Mouse (Mus musculus) liver, embryonic 15.5 days (tissue): ENCODE results near the gene C1ra. TPM values are rescaled to one million over a fixed set of nuclear protein-coding genes. Genes with fewer than 3 reads are reported as not detected.
"Not testable (repeated sequence)": the region's sequence is repeated elsewhere in the genome, so short reads cannot be mapped to it uniquely, and the experiment has no call there.

Source experiments
- ATAC-seq: fragments of 200-750 bp; cut with Nextera tagmentation; 2 replicates; pipeline ENCODE4 v1.8.0; 2017; ENCODE audit warnings: moderate number of reproducible peaks, mild to moderate bottlenecking, moderate library complexity; ENCODE audit not compliant: insufficient read depth
- H3K27ac ChIP-seq: fragments of 300-500 bp; sonication (generic); replicated peaks from 2 replicates; pipeline ENCODE4 v1.5.1; 2015; ENCODE audit warnings: mild to moderate bottlenecking, inconsistent platforms
- H3K27me3 ChIP-seq: fragments of 300-500 bp; sonication (generic); 2 replicates; pipeline ENCODE4 v1.6.1; 2015; ENCODE audit warnings: mild to moderate bottlenecking, inconsistent platforms
- H3K36me3 ChIP-seq: fragments of 300-500 bp; sonication (generic); replicated peaks from 2 replicates; pipeline ENCODE4 v1.6.1; 2015; ENCODE audit warnings: moderate library complexity, mild to moderate bottlenecking, inconsistent platforms
- H3K4me1 ChIP-seq: fragments of 300-500 bp; sonication (generic); replicated peaks from 2 replicates; pipeline ENCODE4 v1.6.1; 2015; ENCODE audit warnings: inconsistent platforms
- H3K4me2 ChIP-seq: fragments of 300-500 bp; sonication (generic); 2 replicates; pipeline ENCODE4 v1.6.1; 2015; ENCODE audit warnings: moderate library complexity, mild to moderate bottlenecking, inconsistent platforms
- H3K4me3 ChIP-seq: fragments of 300-500 bp; sonication (generic); replicated peaks from 2 replicates; pipeline ENCODE4 v1.5.1; 2015; ENCODE audit warnings: mild to moderate bottlenecking, inconsistent platforms
- H3K9ac ChIP-seq: fragments of 300-500 bp; sonication (generic); 2 replicates; pipeline ENCODE4 v1.6.1; 2015; ENCODE audit warnings: moderate library complexity, mild to moderate bottlenecking, inconsistent platforms
- H3K9me3 ChIP-seq: fragments of 300-500 bp; sonication (generic); replicated peaks from 2 replicates; pipeline ENCODE4 v1.6.1; 2016; ENCODE audit warnings: inconsistent platforms
- WGBS: fragments of 180-500 bp; shearing (Covaris S2); methylation state at CpG from one replicate; pipeline ENCODE4 v1.1.7; 2015; ENCODE audit warnings: mixed read lengths; ENCODE audit not compliant: insufficient replicate concordance; 5-methylcytosine and 5-hydroxymethylcytosine counted together
- polyA plus RNA-seq: library from polyadenylated mRNA; unstranded; fragments of >200 nt; fragmentation: Nextera tagmentation; extraction: Ambion mirVana; gene quantifications from 2 replicates; pipeline ENCODE4 v1.2.1, GENCODE M21; 2015

Gene C1ra
- 18.8 and 22.5 TPM in 2 replicates for polyA plus RNA-seq

DNA sequence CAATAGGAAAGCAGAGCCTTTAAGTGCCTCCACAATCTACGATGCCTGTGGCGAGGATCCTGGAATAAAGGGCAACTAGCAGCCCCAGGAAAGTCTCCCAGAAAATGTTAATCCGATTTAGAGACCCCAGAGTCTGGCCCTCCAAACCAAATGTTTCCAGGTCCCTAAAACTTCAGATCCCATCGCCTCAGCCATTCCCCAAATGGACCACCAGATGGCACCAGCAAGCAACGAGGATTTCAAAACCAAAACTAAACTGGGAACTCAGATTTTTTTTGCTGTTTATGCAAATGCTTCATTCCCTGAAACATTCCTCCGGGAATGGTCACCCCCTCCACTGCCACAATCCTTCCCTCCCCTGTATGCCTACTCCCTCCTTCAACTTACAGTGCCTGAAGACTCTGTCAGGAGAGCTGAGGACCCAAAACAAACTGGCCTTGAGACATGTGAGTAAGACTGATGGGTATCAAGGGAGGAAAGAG is at the start of gene C1ra:
TSS of gene C1ra (plus strand) at position 51 of the 482 bp plus-strand sequence.
- no peak for ATAC-seq
- 2% methylated on average over 6 of the region's 6 CpGs for WGBS
- H3K9ac ChIP-seq, result no peak within 1 kb of the TSS
- peak within 1 kb of the TSS; percentile 34; the same call in 1 of the 2 replicates for H3K4me3 ChIP-seq
- H3K27me3 ChIP-seq, result no peaks in the 10 kb centered on the region
- H3K36me3 ChIP-seq, result no peaks in the 10 kb centered on the region
- H3K27ac ChIP-seq, result no peak within 1 kb of the TSS
- H3K9me3 ChIP-seq, result no peaks in the 10 kb centered on the region
- peak within 1 kb of the TSS; percentile 46 for H3K4me2 ChIP-seq
- H3K4me1 ChIP-seq, result peaks cover 9% of the 10 kb centered on the region; the same call in 1 of the 2 replicates

DNA sequence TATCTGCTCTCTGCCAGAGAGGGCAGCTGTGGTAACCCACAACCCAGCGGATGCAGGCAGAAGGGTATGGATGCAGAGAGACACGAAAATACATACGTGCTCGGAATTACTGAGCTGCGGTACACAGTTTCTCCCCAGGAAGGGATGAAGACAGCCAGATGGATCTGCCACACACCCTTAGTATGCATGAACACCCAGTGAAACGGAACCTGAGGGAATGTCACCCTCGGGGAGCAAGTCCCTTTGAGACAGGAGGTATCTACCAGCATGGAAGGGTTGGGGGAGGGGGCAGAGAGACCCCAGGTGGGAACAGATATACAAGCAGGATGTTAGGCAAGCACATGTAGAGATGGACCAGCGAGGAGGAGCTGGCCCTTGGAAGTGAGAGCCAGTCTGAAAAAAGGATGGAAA is 48.3 kb upstream of the C1ra start:
- no peak; the same call in 1 of the 2 replicates for ATAC-seq

DNA sequence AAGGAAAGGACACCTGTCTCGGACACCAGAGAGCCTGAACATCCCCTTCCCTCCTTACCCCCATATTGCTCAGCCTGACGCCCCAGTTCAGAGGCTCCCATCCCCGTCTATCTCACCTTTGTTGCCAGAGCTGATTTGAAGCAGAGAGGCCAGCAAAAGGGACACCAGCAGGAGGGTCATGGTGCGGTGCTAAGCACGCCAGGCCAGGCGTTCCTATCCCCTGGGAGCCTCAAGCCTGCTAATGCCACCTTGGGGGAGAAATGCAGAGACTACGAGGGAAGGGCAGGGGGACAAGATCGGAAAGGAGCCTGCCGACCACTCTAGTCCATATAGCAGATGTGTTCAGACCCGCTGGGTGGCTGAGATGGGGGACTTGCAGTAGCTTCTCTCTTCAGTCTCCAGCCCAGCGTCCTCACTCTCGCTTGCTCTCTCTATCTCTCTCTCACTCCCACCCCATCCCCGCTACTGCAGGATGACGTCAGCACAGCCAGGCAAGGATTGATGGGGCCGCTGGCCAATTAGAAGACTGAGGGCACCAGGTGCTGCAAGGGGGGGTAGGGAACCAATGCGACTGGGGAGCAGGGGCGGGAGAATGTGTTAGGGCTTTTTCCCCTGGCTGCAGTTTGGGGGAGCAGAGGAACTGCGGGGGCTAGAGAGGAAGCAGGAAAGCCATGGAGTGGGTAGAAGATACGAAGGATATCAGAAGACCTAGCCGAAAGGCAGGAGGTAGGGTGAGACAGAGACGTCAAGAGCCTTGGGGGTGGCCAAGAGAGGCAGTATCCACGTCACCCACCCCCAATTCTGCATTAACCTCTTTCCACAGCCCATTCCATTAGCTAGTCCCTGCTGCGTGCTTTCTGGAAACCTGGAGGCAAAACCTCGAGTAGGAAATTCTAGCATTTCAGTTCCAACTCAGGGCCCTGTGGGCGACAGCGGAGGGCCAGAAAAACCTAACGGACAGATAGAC is 47.6 kb upstream of the C1ra start, which contains the start of gene Clstn3:
TSS of gene Clstn3 (minus strand) at position 490 of the 967 bp plus-strand sequence.
- Histone ChIP-seq H3K27me3 (peaks cover 14% of the 10 kb centered on the region), H3K36me3 (no peaks in the 10 kb centered on the region), H3K9ac (peak within 1 kb of the TSS; percentile 54), H3K9me3 (no peaks in the 10 kb centered on the region), H3K4me1 (peaks cover 22% of the 10 kb centered on the region), H3K4me2 (peak within 1 kb of the TSS; percentile 79), H3K27ac (no peak within 1 kb of the TSS), H3K4me3 (peak within 1 kb of the TSS; percentile 49)
- 9% methylated on average over 27 of the region's 27 CpGs for WGBS
- peak; percentile 92 for ATAC-seq

More for the DNA sequence above, 48.3 kb upstream of the C1ra start:
- 7% methylated on average over 8 of the region's 8 CpGs for WGBS
- no peak overlapping the region for H3K9ac ChIP-seq
- peak overlapping the region; percentile 79 for H3K4me2 ChIP-seq
- no peak overlapping the region for H3K27ac ChIP-seq
- no peaks in the 10 kb centered on the region for H3K36me3 ChIP-seq
- peaks cover 14% of the 10 kb centered on the region for H3K27me3 ChIP-seq
- no peaks in the 10 kb centered on the region for H3K9me3 ChIP-seq
- peaks cover 26% of the 10 kb centered on the region for H3K4me1 ChIP-seq
- H3K4me3 ChIP-seq, result peak overlapping the region; percentile 49

DNA sequence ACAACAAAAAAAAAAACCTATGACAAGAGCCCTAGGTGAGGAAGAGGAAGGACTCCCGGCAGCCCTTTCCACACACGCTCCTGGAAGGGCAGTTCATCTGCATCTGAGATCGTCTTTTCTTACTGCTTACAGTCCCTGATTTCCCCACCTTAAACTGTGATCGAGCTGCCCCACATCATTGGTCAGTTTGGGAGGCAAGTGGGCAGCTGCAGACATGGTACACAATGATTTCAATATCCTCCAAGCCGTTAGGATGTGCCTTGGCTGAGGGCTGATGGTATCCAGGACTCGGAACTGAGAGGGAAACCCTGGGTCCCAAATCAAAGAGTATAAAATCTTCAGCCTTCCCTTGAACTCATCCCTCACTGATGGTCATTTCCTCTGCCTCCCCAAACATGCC is 46.9 kb upstream of the C1ra start:
- 51% methylated on average over 6 of the region's 6 CpGs for WGBS

DNA sequence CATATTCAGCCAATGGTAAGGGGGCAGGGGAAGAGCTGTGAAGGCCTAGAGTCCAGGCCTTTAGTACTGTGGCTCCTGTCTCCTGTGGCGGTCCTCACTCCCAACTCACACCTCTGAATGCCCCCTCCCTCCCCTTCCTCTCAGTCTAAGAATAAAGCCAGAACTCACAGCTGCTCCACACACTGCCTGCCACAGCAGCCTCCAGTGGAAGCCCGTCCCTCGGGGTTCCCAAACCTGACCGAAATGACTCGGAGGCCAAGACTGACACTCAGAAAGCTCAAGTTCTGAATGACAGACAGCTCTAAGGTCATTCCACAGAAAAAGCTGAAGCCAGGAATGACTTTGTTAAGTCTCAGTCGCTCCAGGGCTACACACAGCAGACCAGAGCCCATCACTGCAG is 46.5 kb upstream of the C1ra start:
- ATAC-seq, result no peak
- Histone ChIP-seq H3K9ac (no peak overlapping the region), H3K9me3 (no peaks in the 10 kb centered on the region), H3K36me3 (no peaks in the 10 kb centered on the region), H3K27ac (no peak overlapping the region), H3K4me2 (no peak overlapping the region), H3K4me1 (peaks cover 24% of the 10 kb centered on the region), H3K27me3 (peaks cover 14% of the 10 kb centered on the region), H3K4me3 (no peak overlapping the region)
- WGBS, result 76% methylated on average over 6 of the region's 6 CpGs

More for the DNA sequence above, 46.9 kb upstream of the C1ra start:
- Histone ChIP-seq H3K36me3 (no peaks in the 10 kb centered on the region), H3K9me3 (no peaks in the 10 kb centered on the region), H3K9ac (no peak overlapping the region), H3K4me1 (peaks cover 22% of the 10 kb centered on the region), H3K27ac (no peak overlapping the region), H3K27me3 (peaks cover 14% of the 10 kb centered on the region), H3K4me2 (peak overlapping the region; percentile 79), H3K4me3 (peak overlapping the region; percentile 49; the same call in 1 of the 2 replicates)
- no peak for ATAC-seq

DNA sequence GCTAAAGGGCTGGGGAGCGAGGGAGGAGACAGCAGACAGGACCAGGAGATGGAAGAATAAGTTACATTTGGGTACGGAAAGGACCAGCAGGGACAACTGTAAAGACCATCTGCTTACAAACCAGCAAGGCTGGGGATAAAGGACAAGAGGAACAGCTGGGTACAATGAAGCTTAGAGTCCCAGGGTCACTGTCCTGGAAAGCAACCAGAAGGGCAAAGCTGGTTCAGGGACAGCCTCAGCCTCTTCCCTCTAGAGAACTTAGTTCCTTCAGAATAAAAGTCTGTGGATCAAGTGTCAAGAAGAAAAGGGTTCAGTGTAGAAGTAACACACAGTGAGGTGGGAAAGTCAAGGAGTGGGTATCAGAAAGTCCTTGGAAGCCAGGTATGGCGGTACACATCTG is 41.1 kb upstream of the C1ra start:
- peaks cover 39% of the 10 kb centered on the region for H3K4me1 ChIP-seq
- 68% methylated on average over 3 of the region's 3 CpGs for WGBS
- peak overlapping the region; percentile 78; the same call in 1 of the 2 replicates for H3K27ac ChIP-seq
- no peaks in the 10 kb centered on the region for H3K27me3 ChIP-seq
- H3K9me3 ChIP-seq, result no peaks in the 10 kb centered on the region
- no peak overlapping the region for H3K4me3 ChIP-seq
- ATAC-seq, result no peak
- no peak overlapping the region for H3K9ac ChIP-seq
- H3K36me3 ChIP-seq, result no peaks in the 10 kb centered on the region
- no peak overlapping the region for H3K4me2 ChIP-seq

DNA sequence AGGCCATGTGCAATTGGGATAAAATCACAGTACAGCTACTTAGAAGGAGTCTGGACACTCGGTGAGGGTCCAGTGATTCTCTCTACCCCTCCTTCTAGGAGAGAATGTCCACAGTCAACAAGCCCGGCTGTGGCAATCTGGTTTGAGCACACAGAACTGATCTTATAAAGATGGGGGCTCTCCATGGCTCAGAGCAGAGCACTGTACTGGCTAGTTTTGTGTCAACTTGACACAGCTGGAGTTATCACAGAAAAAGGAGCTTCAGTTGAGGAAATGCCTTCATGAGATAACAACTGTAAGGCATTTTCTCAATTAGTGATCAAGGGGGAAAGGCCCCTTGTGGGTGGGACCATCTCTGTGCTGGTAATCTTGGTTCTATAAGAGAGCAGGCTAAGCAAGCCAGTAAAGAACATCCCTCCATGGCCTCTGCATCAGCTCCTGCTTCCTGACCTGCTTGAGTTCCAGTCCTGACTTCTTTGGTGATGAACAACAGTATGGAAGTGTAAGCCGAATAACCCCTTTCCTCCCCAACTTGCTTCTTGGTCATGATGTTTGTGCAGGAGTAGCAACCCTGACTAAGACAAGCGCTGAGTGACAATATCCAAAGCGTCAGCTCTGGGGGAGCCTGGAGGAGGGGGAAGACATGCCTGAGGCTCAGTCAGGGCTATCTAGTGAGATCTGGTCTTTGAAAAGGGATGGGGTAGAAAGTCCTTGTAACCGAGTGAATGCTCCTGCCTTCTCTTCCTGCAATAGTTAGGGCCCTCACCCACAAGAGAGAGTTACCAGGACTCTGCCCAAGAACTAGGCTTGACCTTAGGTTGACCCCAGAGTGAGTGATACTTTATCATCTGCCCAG is 40.2 kb upstream of the C1ra start:
- H3K27me3 ChIP-seq, H3K9ac ChIP-seq, H3K9me3 ChIP-seq, H3K4me3 ChIP-seq, H3K36me3 ChIP-seq: not testable (repeated sequence)
- H3K4me1 ChIP-seq, result peaks cover 43% of the 10 kb centered on the region
- ATAC-seq, result peak; percentile 79
- WGBS, result 34% methylated on average over 6 of the region's 6 CpGs
- H3K4me2 ChIP-seq, result peak overlapping the region; percentile 58
- H3K27ac ChIP-seq, result peak overlapping the region; percentile 78

DNA sequence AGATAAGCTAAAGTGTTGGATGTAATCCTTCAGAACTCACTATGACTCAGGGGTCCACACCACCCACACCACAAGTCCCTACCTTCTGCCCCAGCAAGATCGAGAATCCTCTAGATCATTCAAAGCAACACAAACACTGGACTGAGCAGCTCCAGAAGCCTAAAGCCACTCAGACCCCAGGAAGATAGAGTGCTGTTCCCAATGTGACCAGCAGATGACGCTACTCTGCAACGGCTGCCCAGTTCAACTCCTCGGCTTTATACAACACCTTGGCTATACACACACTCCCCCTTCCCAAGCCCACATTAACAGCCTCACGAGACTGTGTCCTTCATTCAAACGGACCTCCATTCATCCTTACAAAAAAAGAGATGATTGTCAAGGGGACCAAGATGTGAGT is 39.4 kb upstream of the C1ra start:
- H3K36me3 ChIP-seq, result no peaks in the 10 kb centered on the region
- H3K27ac ChIP-seq, result peak overlapping the region; percentile 76
- peaks cover 51% of the 10 kb centered on the region for H3K4me1 ChIP-seq
- 22% methylated on average over 6 of the region's 6 CpGs for WGBS
- H3K4me3 ChIP-seq, result no peak overlapping the region
- peak; percentile 40; the same call in 1 of the 2 replicates for ATAC-seq
- peak overlapping the region; percentile 58 for H3K4me2 ChIP-seq
- H3K27me3 ChIP-seq, result no peaks in the 10 kb centered on the region
- no peak overlapping the region for H3K9ac ChIP-seq
- H3K9me3 ChIP-seq, result no peaks in the 10 kb centered on the region

DNA sequence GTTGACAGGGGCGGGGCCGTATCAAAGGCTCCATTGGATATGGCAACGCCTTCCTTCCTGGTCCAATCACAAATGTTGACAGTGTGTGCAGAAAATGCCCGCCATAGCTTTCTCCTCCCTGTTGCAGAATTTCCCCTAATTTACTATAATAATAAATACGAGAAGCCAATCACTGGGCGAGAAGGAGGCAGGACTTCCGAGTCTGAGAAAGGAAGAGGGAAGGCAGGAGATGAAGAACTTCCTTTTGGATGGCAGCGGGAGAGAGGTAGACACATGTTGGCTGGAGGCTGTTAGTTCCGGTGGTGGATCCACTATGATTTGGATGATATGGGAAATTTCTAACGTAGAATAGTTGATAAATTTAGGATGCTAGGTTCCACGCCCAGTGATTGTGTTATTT is 37.6 kb upstream of the C1ra start:
- 62% methylated on average over 11 of the region's 11 CpGs for WGBS
- H3K9ac ChIP-seq, result no peak overlapping the region
- H3K4me2 ChIP-seq, result no peak overlapping the region
- no peaks in the 10 kb centered on the region for H3K27me3 ChIP-seq
- no peaks in the 10 kb centered on the region for H3K9me3 ChIP-seq
- no peak overlapping the region for H3K27ac ChIP-seq
- no peak overlapping the region for H3K4me3 ChIP-seq
- ATAC-seq, result no peak
- H3K4me1 ChIP-seq, result peaks cover 70% of the 10 kb centered on the region
- H3K36me3 ChIP-seq, result no peaks in the 10 kb centered on the region

DNA sequence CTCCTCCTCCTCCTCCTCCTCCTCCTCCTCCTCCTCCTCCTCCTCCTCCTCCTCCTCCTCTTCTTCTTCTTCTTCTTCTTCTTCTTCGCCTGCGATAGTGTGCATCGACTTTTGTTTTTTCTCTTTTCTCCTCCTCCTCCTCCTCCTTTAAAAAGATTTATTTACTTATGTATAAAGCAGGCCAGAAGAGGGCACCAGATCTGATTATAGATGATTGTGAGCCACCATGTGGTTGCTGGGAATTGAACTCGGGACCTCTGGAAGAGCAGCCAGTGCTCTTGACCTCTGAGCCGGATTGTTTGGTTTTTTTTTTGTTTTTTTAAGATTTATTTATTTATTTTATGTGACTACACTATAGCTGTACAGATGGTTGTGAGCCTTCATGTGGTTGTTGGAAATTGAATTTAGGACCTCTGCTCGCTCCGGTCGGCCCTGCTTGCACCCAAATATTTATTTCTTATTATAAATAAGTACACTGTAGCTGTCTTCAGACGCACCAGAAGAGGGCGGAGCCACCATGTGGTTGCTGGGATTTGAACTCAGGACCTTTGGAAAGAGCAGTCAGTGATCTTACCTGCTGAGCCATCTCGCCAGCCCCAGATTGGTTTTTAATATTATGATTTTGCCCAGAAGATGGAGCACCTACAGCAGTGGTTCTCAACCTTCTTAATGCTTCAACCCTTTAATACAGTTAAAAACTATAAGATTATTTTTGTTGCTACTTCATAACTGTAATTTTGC is 36.7 kb upstream of the C1ra start:
- H3K27ac ChIP-seq, ATAC-seq, H3K4me2 ChIP-seq, H3K9me3 ChIP-seq, H3K27me3 ChIP-seq, H3K36me3 ChIP-seq, H3K9ac ChIP-seq, H3K4me3 ChIP-seq: not testable (repeated sequence)
- WGBS, result 74% methylated on average over 10 of the region's 11 CpGs
- peaks cover 73% of the 10 kb centered on the region for H3K4me1 ChIP-seq
